Mouse (Mus musculus) kidney, embryonic 15.5 days (tissue): ENCODE data around the gene Fam187b. TPM values are rescaled to one million over a fixed set of nuclear protein-coding genes. Genes with fewer than 3 reads are reported as not detected.
A peak's percentile ranks its signal among the peaks of the same experiment; 100 is the strongest.

ENCODE experiments used
- ATAC-seq: fragments of 200-750 bp; cut with Nextera tagmentation; replicated peaks from 2 replicates; pipeline ENCODE4 v1.8.0; 2017; ENCODE audit warnings: moderate TSS enrichment; ENCODE audit not compliant: low FRiP score
- H3K27ac ChIP-seq: fragments of 300-500 bp; sonication (generic); 2 replicates; pipeline ENCODE4 v1.5.1; 2015; ENCODE audit warnings: mild to moderate bottlenecking, inconsistent platforms
- H3K27me3 ChIP-seq: fragments of 300-500 bp; sonication (generic); 2 replicates; pipeline ENCODE4 v1.6.1; 2015; ENCODE audit warnings: inconsistent platforms
- H3K36me3 ChIP-seq: fragments of 300-500 bp; sonication (generic); 2 replicates; pipeline ENCODE4 v1.6.1; 2015; ENCODE audit warnings: inconsistent platforms
- H3K4me1 ChIP-seq: fragments of 300-500 bp; sonication (generic); 2 replicates; pipeline ENCODE4 v1.6.1; 2015; ENCODE audit warnings: inconsistent platforms
- H3K4me2 ChIP-seq: fragments of 300-500 bp; sonication (generic); 2 replicates; pipeline ENCODE4 v1.6.1; 2015; ENCODE audit warnings: moderate library complexity, mild to moderate bottlenecking, inconsistent platforms
- H3K4me3 ChIP-seq: fragments of 300-500 bp; sonication (generic); replicated peaks from 2 replicates; pipeline ENCODE4 v1.5.1; 2015; ENCODE audit warnings: mild to moderate bottlenecking, inconsistent platforms
- H3K9ac ChIP-seq: fragments of 300-500 bp; sonication (generic); 2 replicates; pipeline ENCODE4 v1.6.1; 2015; ENCODE audit warnings: mild to moderate bottlenecking, inconsistent platforms
- H3K9me3 ChIP-seq: fragments of 300-500 bp; sonication (generic); replicated peaks from 2 replicates; pipeline ENCODE4 v1.6.1; 2016; ENCODE audit warnings: inconsistent platforms
- WGBS: fragments of 180-500 bp; shearing (Covaris S2); methylation state at CpG from one replicate; pipeline ENCODE4 v1.1.7; 2015; ENCODE audit warnings: mixed read lengths; 5-methylcytosine and 5-hydroxymethylcytosine counted together
- polyA plus RNA-seq: library from polyadenylated mRNA; unstranded; fragments of >200 nt; fragmentation: Nextera tagmentation; extraction: Ambion mirVana; gene quantifications from 2 replicates; pipeline ENCODE4 v1.2.1, GENCODE M21; 2015

Fam187b gene
- polyA plus RNA-seq, 1 experiment from 2014 or later = 5.8 TPM

DNA sequence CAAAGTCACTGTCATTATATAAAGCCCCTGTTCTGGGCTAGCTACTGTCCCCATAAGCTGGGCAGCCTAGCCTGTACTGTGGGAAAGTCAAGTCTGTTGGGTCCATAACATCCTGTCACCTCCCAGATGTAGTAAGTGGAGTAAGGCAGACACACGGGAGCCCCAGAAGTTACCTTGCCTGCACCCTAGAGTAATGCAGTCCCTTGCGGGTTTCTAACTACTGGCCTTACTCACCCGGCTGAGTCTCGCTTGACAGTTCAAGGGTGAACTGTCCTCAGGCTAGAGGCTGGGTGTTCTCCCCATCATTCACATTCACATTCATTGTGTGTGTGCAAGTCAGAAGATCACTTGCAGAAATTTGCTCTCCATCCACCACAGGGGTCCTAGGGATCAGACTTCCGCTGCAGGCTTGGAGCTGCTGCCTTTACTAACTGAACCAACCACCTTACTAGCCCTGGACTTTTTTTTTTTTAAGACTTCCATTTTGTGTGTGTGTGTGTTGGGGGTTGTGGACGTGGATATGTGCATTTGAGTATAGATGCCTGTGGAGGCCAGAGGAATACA lies 13.7 kb upstream of the Fam187b start:
- Histone ChIP-seq H3K27me3 (no peaks in the 10 kb centered on the region), H3K4me1 (peaks cover 24% of the 10 kb centered on the region), H3K9ac (no peak overlapping the region), H3K4me3 (no peak overlapping the region), H3K27ac (no peak overlapping the region), H3K4me2 (no peak overlapping the region), H3K9me3 (no peaks in the 10 kb centered on the region), H3K36me3 (peaks cover 49% of the 10 kb centered on the region)
- ATAC-seq = no peak
- WGBS = 91% methylated on average over 6 of the region's 6 CpGs

- WGBS = 93% methylated on average over 5 of the region's 5 CpGs
- Histone ChIP-seq H3K9ac (no peak overlapping the region), H3K27me3 (no peaks in the 10 kb centered on the region), H3K4me1 (peaks cover 12% of the 10 kb centered on the region), H3K27ac (no peak overlapping the region), H3K9me3 (no peaks in the 10 kb centered on the region), H3K4me2 (no peak overlapping the region), H3K4me3 (no peak overlapping the region), H3K36me3 (peaks cover 43% of the 10 kb centered on the region)
- no peak for ATAC-seq
These were observed 10.7 kb upstream of the Fam187b start for GRCm38 (mm10) chr7:30962862-30963261.

DNA sequence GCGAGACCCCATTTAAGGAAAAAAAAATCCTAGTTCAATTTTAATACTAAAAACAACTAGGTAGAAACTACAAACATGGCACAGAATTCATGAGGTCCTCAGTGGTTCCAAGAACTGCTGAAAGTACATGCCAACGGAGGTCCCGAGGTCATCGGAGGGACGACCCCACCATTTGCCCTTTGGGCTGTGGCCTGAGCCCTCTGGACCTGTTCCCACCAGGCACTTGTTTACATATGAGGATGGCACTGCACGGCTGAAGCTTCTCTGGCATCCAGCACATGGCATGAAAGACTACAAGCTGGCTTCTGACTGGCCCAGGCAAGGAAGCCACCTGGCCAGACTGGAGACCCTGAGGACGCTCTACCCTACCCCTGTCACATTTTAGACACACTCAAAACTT lies 9.2 kb upstream of the Fam187b start:
- no peak overlapping the region for H3K27ac ChIP-seq
- H3K9ac ChIP-seq = no peak overlapping the region
- no peaks in the 10 kb centered on the region for H3K27me3 ChIP-seq
- no peak for ATAC-seq
- 0 out of 2 replicates have a peak, but pooled peaks cover 3% of the 10 kb centered on the region for H3K4me1 ChIP-seq
- H3K9me3 ChIP-seq = no peaks in the 10 kb centered on the region
- H3K4me3 ChIP-seq = no peak overlapping the region
- 78% methylated on average over 7 of the region's 7 CpGs for WGBS
- H3K4me2 ChIP-seq = no peak overlapping the region
- H3K36me3 ChIP-seq = peaks cover 30% of the 10 kb centered on the region

GRCm38 (mm10) chr7:30965677-30966076 lies 7.9 kb upstream of the Fam187b start:
- Histone ChIP-seq H3K9me3 (no peaks in the 10 kb centered on the region), H3K36me3 (peaks cover 23% of the 10 kb centered on the region), H3K27me3 (no peaks in the 10 kb centered on the region), H3K4me2 (no peak overlapping the region), H3K4me1 (0 out of 2 replicates have a peak, but pooled peaks cover 4% of the 10 kb centered on the region), H3K9ac (no peak overlapping the region), H3K4me3 (no peak overlapping the region), H3K27ac (no peak overlapping the region)
- ATAC-seq = no peak
- 74% methylated on average over 14 of the region's 14 CpGs for WGBS

DNA sequence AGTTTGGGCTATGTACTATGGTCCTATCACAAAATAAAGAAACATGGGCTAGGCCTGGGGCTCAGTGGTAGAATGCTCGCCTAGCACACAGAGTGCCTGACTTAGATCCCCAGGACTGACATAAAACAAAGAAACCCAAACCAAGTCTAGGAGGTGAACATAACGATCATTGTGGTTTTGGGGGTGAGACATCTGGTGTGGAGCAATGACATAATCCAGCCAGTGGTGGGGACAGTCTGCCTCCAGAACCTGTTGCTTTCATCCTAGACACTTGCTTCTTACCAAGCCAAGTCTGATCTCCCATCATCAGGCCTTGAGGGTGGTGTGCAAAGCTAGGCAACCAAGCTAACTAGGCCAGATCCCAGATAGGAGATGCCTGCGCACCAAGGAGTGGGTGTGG lies 6.9 kb upstream of the Fam187b start:
- Histone ChIP-seq H3K4me2 (no peak overlapping the region), H3K9ac (no peak overlapping the region), H3K27me3 (peaks cover 1% of the 10 kb centered on the region; the same call in 1 of the 2 replicates), H3K4me1 (peaks cover 5% of the 10 kb centered on the region; the same call in 1 of the 2 replicates), H3K9me3 (no peaks in the 10 kb centered on the region), H3K4me3 (no peak overlapping the region), H3K27ac (no peak overlapping the region), H3K36me3 (peaks cover 20% of the 10 kb centered on the region)
- no peak for ATAC-seq
- WGBS = 76% methylated on average over 3 of the region's 3 CpGs

DNA sequence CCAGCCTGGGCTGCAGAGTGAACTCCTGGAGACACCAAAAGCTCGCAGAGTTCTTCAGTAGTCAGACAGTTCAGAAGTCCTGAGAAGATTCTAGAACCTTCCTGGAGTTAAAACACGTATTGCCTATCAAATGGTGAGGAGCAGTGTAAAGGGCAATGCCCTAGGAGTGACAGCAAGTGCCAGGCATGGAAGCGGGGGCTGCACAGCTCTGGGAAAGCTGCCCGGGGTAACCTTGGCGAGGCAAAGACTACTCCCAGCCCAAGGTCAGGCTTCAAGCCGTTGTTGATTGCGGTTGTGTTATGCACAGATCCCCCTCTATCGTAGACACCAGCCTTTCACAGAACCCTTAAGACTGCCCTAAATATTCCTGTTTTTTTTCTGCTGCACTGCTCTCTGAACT lies 5.0 kb upstream of the Fam187b start:
- no peak overlapping the region for H3K4me2 ChIP-seq
- H3K4me1 ChIP-seq = peaks cover 18% of the 10 kb centered on the region; the same call in 1 of the 2 replicates
- peaks cover 11% of the 10 kb centered on the region; the same call in 1 of the 2 replicates for H3K36me3 ChIP-seq
- no peaks in the 10 kb centered on the region for H3K9me3 ChIP-seq
- H3K27me3 ChIP-seq = peaks cover 20% of the 10 kb centered on the region
- H3K9ac ChIP-seq = no peak overlapping the region
- no peak for ATAC-seq
- 92% methylated on average over 8 of the region's 8 CpGs for WGBS
- H3K27ac ChIP-seq = no peak overlapping the region
- no peak overlapping the region for H3K4me3 ChIP-seq

- no peak overlapping the region for H3K4me2 ChIP-seq
- H3K4me1 ChIP-seq = peaks cover 19% of the 10 kb centered on the region; the same call in 1 of the 2 replicates
- no peak overlapping the region for H3K27ac ChIP-seq
- H3K9ac ChIP-seq = no peak overlapping the region
- peaks cover 11% of the 10 kb centered on the region; the same call in 1 of the 2 replicates for H3K36me3 ChIP-seq
- peaks cover 21% of the 10 kb centered on the region for H3K27me3 ChIP-seq
- WGBS = 74% methylated on average over 4 of the region's 4 CpGs
- H3K4me3 ChIP-seq = no peak overlapping the region
- no peak for ATAC-seq
- no peaks in the 10 kb centered on the region for H3K9me3 ChIP-seq
These were observed 4.4 kb upstream of the Fam187b start for GRCm38 (mm10) chr7:30969174-30969573.

GRCm38 (mm10) chr7:30971901-30972300 lies 1.7 kb upstream of the Fam187b start:
- no peak for ATAC-seq
- H3K9me3 ChIP-seq = no peaks in the 10 kb centered on the region
- peaks cover 21% of the 10 kb centered on the region for H3K27me3 ChIP-seq
- peak overlapping the region; percentile 65 for H3K4me2 ChIP-seq
- H3K9ac ChIP-seq = 0 out of 2 replicates have a peak overlapping the region, but pooled peaks have one; percentile 42
- no peak overlapping the region for H3K27ac ChIP-seq
- peaks cover 5% of the 10 kb centered on the region; the same call in 1 of the 2 replicates for H3K36me3 ChIP-seq
- H3K4me3 ChIP-seq = peak overlapping the region; percentile 56
- H3K4me1 ChIP-seq = peaks cover 22% of the 10 kb centered on the region; the same call in 1 of the 2 replicates
- 86% methylated on average over 15 of the region's 15 CpGs for WGBS

DNA sequence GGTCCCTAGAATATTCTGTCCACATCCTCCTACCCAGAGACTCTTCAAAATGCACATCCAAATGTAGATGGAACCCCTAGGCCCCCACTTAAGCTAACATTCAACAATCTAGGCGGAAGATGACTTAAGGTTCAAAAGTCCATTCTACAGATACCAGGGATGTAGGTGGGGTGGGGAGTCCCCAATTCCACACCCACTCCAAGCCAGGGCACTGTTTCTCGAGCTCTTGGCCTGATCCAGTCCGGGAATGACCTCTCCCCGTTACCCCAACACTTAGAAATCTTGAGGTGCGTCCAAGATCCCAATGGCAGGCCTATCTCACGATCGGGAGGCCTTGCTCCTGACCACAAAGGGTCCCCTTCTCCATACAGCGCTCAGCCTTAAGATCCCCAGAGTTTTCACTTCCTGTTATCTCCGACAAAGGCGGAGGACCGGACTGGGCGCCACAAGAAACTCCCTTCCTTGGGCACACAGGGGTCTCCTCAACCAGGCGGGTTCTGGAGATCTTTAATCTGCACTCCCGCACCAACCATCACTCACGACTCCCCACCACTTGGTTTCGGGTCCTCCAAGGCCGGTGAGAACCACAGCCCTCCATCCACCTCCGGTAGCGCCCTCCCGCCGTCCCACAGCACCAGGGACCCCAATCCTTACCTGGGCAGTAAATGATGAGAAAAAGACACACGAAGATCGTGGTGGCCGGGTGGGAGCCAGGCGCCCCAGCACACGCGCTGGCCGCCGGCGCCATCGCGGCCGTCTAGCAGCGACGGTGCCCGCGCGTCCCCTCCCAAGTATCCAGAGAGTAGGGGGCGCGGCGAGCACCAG lies 952 bp upstream of the Fam187b start:
- peaks cover 5% of the 10 kb centered on the region; the same call in 1 of the 2 replicates for H3K36me3 ChIP-seq
- peak overlapping the region; percentile 90 for H3K27ac ChIP-seq
- H3K9me3 ChIP-seq = no peaks in the 10 kb centered on the region
- H3K4me1 ChIP-seq = peaks cover 22% of the 10 kb centered on the region; the same call in 1 of the 2 replicates
- peak; percentile 47; the same call in 1 of the 2 replicates for ATAC-seq
- peaks cover 21% of the 10 kb centered on the region for H3K27me3 ChIP-seq
- peak overlapping the region; percentile 65 for H3K4me2 ChIP-seq
- H3K9ac ChIP-seq = peak overlapping the region; percentile 42
- peak overlapping the region; percentile 56 for H3K4me3 ChIP-seq
- WGBS = 3% methylated on average over 41 of the region's 41 CpGs

GRCm38 (mm10) chr7:30973251-30973500 lies 414 bp upstream of the Fam187b start, which contains the start of gene Lsr:
Lsr (minus strand) TSS chr7:30973464.
- Histone ChIP-seq H3K4me3 (peak within 1 kb of the TSS; percentile 56), H3K36me3 (peaks cover 5% of the 10 kb centered on the region; the same call in 1 of the 2 replicates), H3K27ac (peak within 1 kb of the TSS; percentile 90), H3K9me3 (no peaks in the 10 kb centered on the region), H3K4me2 (peak within 1 kb of the TSS; percentile 65), H3K9ac (peak within 1 kb of the TSS; percentile 42), H3K27me3 (peaks cover 21% of the 10 kb centered on the region), H3K4me1 (peaks cover 22% of the 10 kb centered on the region; the same call in 1 of the 2 replicates)
- WGBS = under 1% methylated on average over 19 of the region's 19 CpGs
- peak; percentile 88 for ATAC-seq

- no peak for ATAC-seq
- H3K4me1 ChIP-seq = no peaks in the 10 kb centered on the region
- 0 out of 2 replicates have a peak, but pooled peaks cover 3% of the 10 kb centered on the region for H3K36me3 ChIP-seq
- H3K27me3 ChIP-seq = no peaks in the 10 kb centered on the region
- no peak overlapping the region for H3K4me2 ChIP-seq
- no peak overlapping the region for H3K27ac ChIP-seq
- no peak overlapping the region for H3K4me3 ChIP-seq
- 92% methylated on average over 4 of the region's 4 CpGs for WGBS
- no peaks in the 10 kb centered on the region for H3K9me3 ChIP-seq
- H3K9ac ChIP-seq = no peak overlapping the region
These were observed 8.1 kb downstream of the Fam187b start for GRCm38 (mm10) chr7:30981703-30982102.

GRCm38 (mm10) chr7:30985357-30985756 lies 11.8 kb downstream of the Fam187b start:
- Histone ChIP-seq H3K9me3 (no peaks in the 10 kb centered on the region), H3K9ac (no peak overlapping the region), H3K27ac (no peak overlapping the region), H3K27me3 (no peaks in the 10 kb centered on the region), H3K4me3 (no peak overlapping the region), H3K36me3 (no peaks in the 10 kb centered on the region), H3K4me1 (no peaks in the 10 kb centered on the region), H3K4me2 (no peak overlapping the region)
- no peak for ATAC-seq
- WGBS = 84% methylated on average over 9 of the region's 9 CpGs
